Mouse (Mus musculus) stomach, embryonic 14.5 days (tissue): ENCODE results near the gene Ang5. TPM values are rescaled to one million over a fixed set of nuclear protein-coding genes. Genes with fewer than 3 reads are reported as not detected.
A peak's percentile ranks its signal among the peaks of the same experiment; 100 is the strongest.
"Not testable (repeated sequence)": the region's sequence is repeated elsewhere in the genome, so short reads cannot be mapped to it uniquely, and the experiment has no call there.

ENCODE experiments used
- ATAC-seq: fragments of 200-750 bp; cut with Nextera tagmentation; 2 replicates; pipeline ENCODE4 v1.8.0; 2017; ENCODE audit warnings: low read depth, moderate TSS enrichment; ENCODE audit not compliant: insufficient number of reproducible peaks, insufficient read depth, low FRiP score
- H3K27ac ChIP-seq: fragments of 300-500 bp; sonication (generic); 2 replicates; pipeline ENCODE4 v1.5.1; 2014; ENCODE audit warnings: mild to moderate bottlenecking, low read length, moderate library complexity, mixed read lengths
- H3K27me3 ChIP-seq: fragments of 300-500 bp; sonication (generic); 2 replicates; pipeline ENCODE4 v1.6.1; 2014; ENCODE audit warnings: low read length, control low read depth, mixed read lengths; ENCODE audit not compliant: control insufficient read depth, insufficient read depth
- H3K36me3 ChIP-seq: fragments of 300-500 bp; sonication (generic); 2 replicates; pipeline ENCODE4 v1.6.1; 2014; ENCODE audit warnings: mild to moderate bottlenecking, control low read depth, low read length, moderate library complexity, mixed read lengths; ENCODE audit not compliant: control insufficient read depth, insufficient read depth
- H3K4me1 ChIP-seq: fragments of 300-500 bp; sonication (generic); 2 replicates; pipeline ENCODE4 v1.6.1; 2014; ENCODE audit warnings: low read length, control low read depth, mixed read lengths; ENCODE audit not compliant: control insufficient read depth, insufficient read depth
- H3K4me2 ChIP-seq: fragments of 300-500 bp; sonication (generic); replicated peaks from 2 replicates; pipeline ENCODE4 v1.6.1; 2014; ENCODE audit warnings: low read depth, low read length, control low read depth
- H3K4me3 ChIP-seq: fragments of 300-500 bp; sonication (generic); 2 replicates; pipeline ENCODE4 v1.5.1; 2014; ENCODE audit warnings: low read depth, low read length, control low read depth
- H3K9ac ChIP-seq: fragments of 300-500 bp; sonication (generic); replicated peaks from 2 replicates; pipeline ENCODE4 v1.6.1; 2014; ENCODE audit warnings: low read depth, mild to moderate bottlenecking, control low read depth, low read length, moderate library complexity, mixed read lengths
- H3K9me3 ChIP-seq: fragments of 300-500 bp; sonication (generic); 2 replicates; pipeline ENCODE4 v1.6.1; 2016; ENCODE audit warnings: low read depth, low read length, control low read depth; ENCODE audit not compliant: control insufficient read depth
- WGBS: fragments of 180-500 bp; shearing (Covaris S2); extraction: QIAGEN DNeasy Blood & Tissue Kit; methylation state at CpG from one replicate; pipeline ENCODE4 v1.1.7; 2014; 5-methylcytosine and 5-hydroxymethylcytosine counted together
- polyA plus RNA-seq: library from polyadenylated mRNA; unstranded; fragments of >200 nt; fragmentation: Nextera tagmentation; extraction: Ambion mirVana; gene quantifications from 2 replicates; pipeline ENCODE4 v1.2.1, GENCODE M21; 2014

Ang5 gene
- polyA plus RNA-seq, 1 experiment from 2014 or later: not detected

GRCm38 (mm10) chr14:43955074-43955473, 1.8 kb upstream of the Ang5 start:
- H3K36me3 ChIP-seq, ATAC-seq, H3K27ac ChIP-seq, H3K9ac ChIP-seq, H3K4me1 ChIP-seq, H3K4me2 ChIP-seq, H3K4me3 ChIP-seq, H3K27me3 ChIP-seq, H3K9me3 ChIP-seq: not testable (repeated sequence)
- no CpG with 5 or more reads among the region's 1 CpGs for WGBS

GRCm38 (mm10) chr14:43983454-43983853, 26.6 kb downstream of the Ang5 start:
- Histone ChIP-seq H3K36me3 (no peaks in the 10 kb centered on the region), H3K4me1 (no peaks in the 10 kb centered on the region), H3K9me3 (no peaks in the 10 kb centered on the region), H3K4me3 (no peak overlapping the region), H3K27ac (no peak overlapping the region), H3K9ac (no peak overlapping the region), H3K4me2 (no peak overlapping the region), H3K27me3 (no peaks in the 10 kb centered on the region)
- 68% methylated on average over 4 of the region's 4 CpGs for WGBS
- ATAC-seq: no peak

- Histone ChIP-seq H3K27ac (no peak overlapping the region), H3K4me2 (no peak overlapping the region), H3K9ac (no peak overlapping the region), H3K4me1 (no peaks in the 10 kb centered on the region), H3K4me3 (no peak overlapping the region), H3K9me3 (no peaks in the 10 kb centered on the region), H3K27me3 (no peaks in the 10 kb centered on the region), H3K36me3 (no peaks in the 10 kb centered on the region)
- WGBS: 3% methylated on average over 3 of the region's 4 CpGs
- ATAC-seq: peak; percentile 77; the same call in 1 of the 2 replicates
These were observed 27.0 kb downstream of the Ang5 start for GRCm38 (mm10) chr14:43983897-43984296.

- H3K27ac ChIP-seq: no peak overlapping the region
- H3K9me3 ChIP-seq: no peaks in the 10 kb centered on the region
- no peaks in the 10 kb centered on the region for H3K27me3 ChIP-seq
- WGBS: 91% methylated on average over 2 of the region's 2 CpGs
- no peak overlapping the region for H3K4me2 ChIP-seq
- H3K9ac ChIP-seq: no peak overlapping the region
- no peaks in the 10 kb centered on the region for H3K4me1 ChIP-seq
- no peaks in the 10 kb centered on the region for H3K36me3 ChIP-seq
- no peak overlapping the region for H3K4me3 ChIP-seq
- no peak for ATAC-seq
These were observed 29.3 kb downstream of the Ang5 start for GRCm38 (mm10) chr14:43986147-43986546.

- 15% methylated on average over 5 of the region's 5 CpGs for WGBS
- not testable (repeated sequence) for H3K27me3 ChIP-seq, H3K4me1 ChIP-seq, H3K4me2 ChIP-seq, H3K27ac ChIP-seq, H3K9ac ChIP-seq, ATAC-seq, H3K4me3 ChIP-seq, H3K9me3 ChIP-seq, H3K36me3 ChIP-seq
These were observed 30.5 kb downstream of the Ang5 start for GRCm38 (mm10) chr14:43987404-43987803.

GRCm38 (mm10) chr14:43998455-43999000, 41.7 kb downstream of the Ang5 start:
- not testable (repeated sequence) for H3K4me1 ChIP-seq, H3K9me3 ChIP-seq
- 82% methylated on average over 2 of the region's 2 CpGs for WGBS

GRCm38 (mm10) chr14:44001600-44001999, 44.7 kb downstream of the Ang5 start:
- ATAC-seq: no peak
- 78% methylated on average over 3 of the region's 3 CpGs for WGBS

More at GRCm38 (mm10) chr14:43998455-43999000, 41.7 kb downstream of the Ang5 start:
- not testable (repeated sequence) for H3K4me3 ChIP-seq, H3K27me3 ChIP-seq, ATAC-seq, H3K36me3 ChIP-seq, H3K4me2 ChIP-seq, H3K27ac ChIP-seq, H3K9ac ChIP-seq

GRCm38 (mm10) chr14:44002169-44002568, 45.3 kb downstream of the Ang5 start, which contains the start of gene Ang6:
TSS of gene Ang6 (minus strand) at chr14:44002269.
- Histone ChIP-seq H3K4me1 (no peaks in the 10 kb centered on the region), H3K9ac (no peak within 1 kb of the TSS), H3K27me3 (no peaks in the 10 kb centered on the region), H3K9me3 (no peaks in the 10 kb centered on the region), H3K27ac (no peak within 1 kb of the TSS), H3K4me2 (no peak within 1 kb of the TSS), H3K4me3 (no peak within 1 kb of the TSS), H3K36me3 (no peaks in the 10 kb centered on the region)
- 87% methylated on average over 1 of the region's 1 CpGs for WGBS
- ATAC-seq: no peak

More at GRCm38 (mm10) chr14:44001600-44001999, 44.7 kb downstream of the Ang5 start:
- H3K9ac ChIP-seq: no peak overlapping the region
- no peaks in the 10 kb centered on the region for H3K9me3 ChIP-seq
- no peak overlapping the region for H3K4me2 ChIP-seq
- no peak overlapping the region for H3K4me3 ChIP-seq
- no peak overlapping the region for H3K27ac ChIP-seq
- H3K27me3 ChIP-seq: no peaks in the 10 kb centered on the region
- no peaks in the 10 kb centered on the region for H3K4me1 ChIP-seq
- no peaks in the 10 kb centered on the region for H3K36me3 ChIP-seq

- H3K27ac ChIP-seq, H3K27me3 ChIP-seq, ATAC-seq, H3K36me3 ChIP-seq, H3K4me3 ChIP-seq, H3K4me2 ChIP-seq, H3K9ac ChIP-seq, H3K4me1 ChIP-seq, H3K9me3 ChIP-seq: not testable (repeated sequence)
- no CpG with 5 or more reads among the region's 1 CpGs for WGBS
These were observed 51.2 kb downstream of the Ang5 start for GRCm38 (mm10) chr14:44008021-44008420.
